Mouse (Mus musculus) E14TG2a.4 (cell line): Measurements from ENCODE around the gene Fn3krp.

Experiments
- CTCF ChIP-seq: conservative IDR thresholded peaks from 2 replicates; pipeline ENCODE4 v1.5.1; 2014; ENCODE audit warnings: low read length
- NANOG ChIP-seq: IDR thresholded peaks from 2 replicates; pipeline ENCODE4 v1.6.1; 2014; ENCODE audit warnings: borderline replicate concordance, low read length, mixed read lengths
- POU5F1 ChIP-seq: IDR thresholded peaks from 2 replicates; pipeline ENCODE4 v1.6.1; 2014; ENCODE audit warnings: low read length, borderline replicate concordance

DNA sequence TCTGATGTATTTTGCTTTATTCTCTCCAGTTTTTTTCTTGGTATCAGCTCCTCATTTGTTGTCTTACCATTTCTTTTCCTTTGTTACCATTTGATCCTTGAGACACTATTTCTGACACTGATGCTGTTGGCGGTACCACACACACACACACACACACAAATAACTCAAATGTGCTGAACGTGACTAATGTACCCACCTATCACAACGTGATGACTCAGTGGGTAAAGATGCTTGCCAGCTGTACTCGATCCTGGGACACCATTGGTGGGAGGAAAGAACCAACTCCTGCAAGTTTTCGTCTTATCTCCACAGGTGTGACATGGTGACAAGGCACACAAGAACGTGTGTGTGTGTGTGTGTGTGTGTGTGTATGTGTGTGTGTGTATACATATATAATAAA lies 47.9 kb upstream of the Fn3krp start:
- TF ChIP-seq CTCF (no peak), POU5F1 (no peak), NANOG (no peak)
